Mouse (Mus musculus): Measurements from ENCODE around the gene Rhox3h. TPM values are rescaled to one million over a fixed set of nuclear protein-coding genes. Genes with fewer than 3 reads are reported as not detected.

Gene Rhox3h
- total and polyA plus RNA-seq, 3 experiments = not detected

Other genes starting within 250 kb of the Rhox3h start
Only the 20 nearest of the 22 such genes appear.
- gene Rhox2c, start 215.1 kb downstream of the Rhox3h start, total RNA-seq (2014; fragmentation: Nextera tagmentation) = not detected in 2 replicates
- gene Rhox2c, start 215.1 kb downstream of the Rhox3h start, total RNA-seq (2017) = not detected in 2 replicates
- gene Rhox2c, start 215.1 kb downstream of the Rhox3h start, polyA plus RNA-seq (2012) = not detected in 2 replicates
- gene Rhox3c, start 210.2 kb downstream of the Rhox3h start, total RNA-seq (2014; fragmentation: Nextera tagmentation) = not detected in 2 replicates
- not detected in 2 replicates for gene Rhox3c, start 210.2 kb downstream of the Rhox3h start, total RNA-seq (2017)
- not detected in 2 replicates for gene Rhox3c, start 210.2 kb downstream of the Rhox3h start, polyA plus RNA-seq (2012)
- gene Rhox4c, start 188.4 kb downstream of the Rhox3h start, total RNA-seq (2014; fragmentation: Nextera tagmentation) = not detected in 2 replicates
- gene Rhox4c, start 188.4 kb downstream of the Rhox3h start, total RNA-seq (2017) = not detected in 2 replicates
- not detected in 2 replicates for gene Rhox4c, start 188.4 kb downstream of the Rhox3h start, polyA plus RNA-seq (2012)
- not detected in 2 replicates for gene Rhox2d, start 175.3 kb downstream of the Rhox3h start, total RNA-seq (2014; fragmentation: Nextera tagmentation)
- not detected in 2 replicates for gene Rhox2d, start 175.3 kb downstream of the Rhox3h start, total RNA-seq (2017)
- not detected in 2 replicates for gene Rhox2d, start 175.3 kb downstream of the Rhox3h start, polyA plus RNA-seq (2012)
- gene Rhox4d, start 154.4 kb downstream of the Rhox3h start, total RNA-seq (2014; fragmentation: Nextera tagmentation) = not detected in 2 replicates
- gene Rhox4d, start 154.4 kb downstream of the Rhox3h start, total RNA-seq (2017) = 0.17 TPM in 1 of 2 replicates, not detected in the other
- not detected in 2 replicates for gene Rhox4d, start 154.4 kb downstream of the Rhox3h start, polyA plus RNA-seq (2012)
- not detected in 2 replicates for gene Rhox2e, start 138.3 kb downstream of the Rhox3h start, total RNA-seq (2014; fragmentation: Nextera tagmentation)
- not detected in 2 replicates for gene Rhox2e, start 138.3 kb downstream of the Rhox3h start, total RNA-seq (2017)
- not detected in 2 replicates for gene Rhox2e, start 138.3 kb downstream of the Rhox3h start, polyA plus RNA-seq (2012)
- not detected in 2 replicates for gene Rhox3e, start 126.7 kb downstream of the Rhox3h start, total RNA-seq (2014; fragmentation: Nextera tagmentation)
- not detected in 2 replicates for gene Rhox3e, start 126.7 kb downstream of the Rhox3h start, total RNA-seq (2017)
- not detected in 2 replicates for gene Rhox3e, start 126.7 kb downstream of the Rhox3h start, polyA plus RNA-seq (2012)
- not detected in 2 replicates for gene Rhox4e, start 111.4 kb downstream of the Rhox3h start, total RNA-seq (2014; fragmentation: Nextera tagmentation)
- not detected in 2 replicates for gene Rhox4e, start 111.4 kb downstream of the Rhox3h start, total RNA-seq (2017)
- not detected in 2 replicates for gene Rhox4e, start 111.4 kb downstream of the Rhox3h start, polyA plus RNA-seq (2012)
- gene Rhox2f, start 97.4 kb downstream of the Rhox3h start, total RNA-seq (2014; fragmentation: Nextera tagmentation) = not detected in 2 replicates
- not detected in 2 replicates for gene Rhox2f, start 97.4 kb downstream of the Rhox3h start, total RNA-seq (2017)
- gene Rhox2f, start 97.4 kb downstream of the Rhox3h start, polyA plus RNA-seq (2012) = not detected in 2 replicates
- not detected in 2 replicates for gene Rhox3f, start 87.8 kb downstream of the Rhox3h start, total RNA-seq (2014; fragmentation: Nextera tagmentation)
- not detected in 2 replicates for gene Rhox3f, start 87.8 kb downstream of the Rhox3h start, total RNA-seq (2017)
- gene Rhox3f, start 87.8 kb downstream of the Rhox3h start, polyA plus RNA-seq (2012) = not detected in 2 replicates
- gene Rhox4f, start 61.1 kb downstream of the Rhox3h start, total RNA-seq (2014; fragmentation: Nextera tagmentation) = not detected in 2 replicates
- gene Rhox4f, start 61.1 kb downstream of the Rhox3h start, total RNA-seq (2017) = not detected in 2 replicates
- gene Rhox4f, start 61.1 kb downstream of the Rhox3h start, polyA plus RNA-seq (2012) = not detected in 2 replicates
- gene Rhox3g, start 40.2 kb downstream of the Rhox3h start, total RNA-seq (2014; fragmentation: Nextera tagmentation) = not detected in 2 replicates
- not detected in 2 replicates for gene Rhox3g, start 40.2 kb downstream of the Rhox3h start, total RNA-seq (2017)
- not detected in 2 replicates for gene Rhox3g, start 40.2 kb downstream of the Rhox3h start, polyA plus RNA-seq (2012)
- not detected in 2 replicates for gene Rhox2g, start 25.3 kb downstream of the Rhox3h start, total RNA-seq (2014; fragmentation: Nextera tagmentation)
- not detected in 2 replicates for gene Rhox2g, start 25.3 kb downstream of the Rhox3h start, total RNA-seq (2017)
- gene Rhox2g, start 25.3 kb downstream of the Rhox3h start, polyA plus RNA-seq (2012) = not detected in 2 replicates
- gene Rhox4g, start 17.4 kb downstream of the Rhox3h start, total RNA-seq (2014; fragmentation: Nextera tagmentation) = not detected in 2 replicates
- 0.16 TPM in 1 of 2 replicates, not detected in the other for gene Rhox4g, start 17.4 kb downstream of the Rhox3h start, total RNA-seq (2017)
- not detected in 2 replicates for gene Rhox4g, start 17.4 kb downstream of the Rhox3h start, polyA plus RNA-seq (2012)
- gene Rhox2h, start 4.5 kb upstream of the Rhox3h start, total RNA-seq (2014; fragmentation: Nextera tagmentation) = not detected in 2 replicates
- 0.60 and 0.93 TPM in 2 replicates for gene Rhox2h, start 4.5 kb upstream of the Rhox3h start, total RNA-seq (2017)
- gene Rhox2h, start 4.5 kb upstream of the Rhox3h start, polyA plus RNA-seq (2012) = 0.07 TPM in 1 of 2 replicates, not detected in the other
- gene Rhox5, start 136.1 kb upstream of the Rhox3h start, total RNA-seq (2014; fragmentation: Nextera tagmentation) = not detected in 2 replicates
- gene Rhox5, start 136.1 kb upstream of the Rhox3h start, total RNA-seq (2017) = 0.41 and 2.0 TPM in 2 replicates
- gene Rhox5, start 136.1 kb upstream of the Rhox3h start, polyA plus RNA-seq (2012) = 0.21 and 0.41 TPM in 2 replicates
- not detected in 2 replicates for gene Rhox6, start 158.1 kb upstream of the Rhox3h start, total RNA-seq (2014; fragmentation: Nextera tagmentation)
- not detected in 2 replicates for gene Rhox6, start 158.1 kb upstream of the Rhox3h start, total RNA-seq (2017)
- not detected in 2 replicates for gene Rhox6, start 158.1 kb upstream of the Rhox3h start, polyA plus RNA-seq (2012)
- gene Rhox7a, start 162.9 kb upstream of the Rhox3h start, total RNA-seq (2014; fragmentation: Nextera tagmentation) = not detected in 2 replicates
- not detected in 2 replicates for gene Rhox7a, start 162.9 kb upstream of the Rhox3h start, total RNA-seq (2017)
- gene Rhox7a, start 162.9 kb upstream of the Rhox3h start, polyA plus RNA-seq (2012) = not detected in 2 replicates
- gene Rhox8, start 210.2 kb upstream of the Rhox3h start, total RNA-seq (2014; fragmentation: Nextera tagmentation) = 44.2 TPM in 1 of 2 replicates, not detected in the other
- gene Rhox8, start 210.2 kb upstream of the Rhox3h start, total RNA-seq (2017) = not detected in 2 replicates
- not detected in 2 replicates for gene Rhox8, start 210.2 kb upstream of the Rhox3h start, polyA plus RNA-seq (2012)
- gene Rhox7b, start 228.5 kb upstream of the Rhox3h start, total RNA-seq (2014; fragmentation: Nextera tagmentation) = not detected in 2 replicates
- gene Rhox7b, start 228.5 kb upstream of the Rhox3h start, total RNA-seq (2017) = not detected in 2 replicates
- gene Rhox7b, start 228.5 kb upstream of the Rhox3h start, polyA plus RNA-seq (2012) = not detected in 2 replicates

Measured in G1E (cell line).